In genomic region chr8:41795625-41796024, GRCm38 (mm10) we compare ENCODE assay signal across 11 mouse cellular contexts.
"Had no signal": no experiment of that assay in that cellular context is flagged by ENCODE, and none has a peak within 500 bp of the region (broad histone marks: within the 10 kb centered on the region; RNA-seq: fewer than 3 reads in every experiment).

No protein-coding gene starts in this region.

- DNase-seq: kidney, adult 8-10 months; kidney, postnatal 25 days; left cerebral cortex, postnatal 4 days; lung, adult 18-20 months; right cerebral cortex, postnatal 25 days had no signal

- H3K27me3 ChIP-seq: midbrain, embryonic 13.5 days; neural tube, embryonic 12.5 days had no signal

- H3K36me3 ChIP-seq: midbrain, embryonic 13.5 days; neural tube, embryonic 12.5 days had no signal

- H3K9me3 ChIP-seq: midbrain, embryonic 13.5 days; neural tube, embryonic 12.5 days had no signal

- H3K4me1 ChIP-seq: midbrain, embryonic 13.5 days; neural tube, embryonic 12.5 days had no signal

- H3K9ac ChIP-seq: liver, embryonic 14.5 days; midbrain, embryonic 13.5 days; neural tube, embryonic 12.5 days had no signal

- H3K4me2 ChIP-seq: midbrain, embryonic 13.5 days; neural tube, embryonic 12.5 days had no signal

- ATAC-seq: intestine, postnatal 0 days; midbrain, embryonic 13.5 days had no signal

- H3K4me3 ChIP-seq: midbrain, embryonic 13.5 days; myocyte; neural tube, embryonic 12.5 days had no signal

- H3K27ac ChIP-seq: liver, embryonic 14.5 days; midbrain, embryonic 13.5 days; neural tube, embryonic 12.5 days; stomach, postnatal 0 days had no signal
